Mouse (Mus musculus) embryonic facial prominence, embryonic 13.5 days (tissue): ENCODE results near the gene Ccdc9. TPM values are rescaled to one million over a fixed set of nuclear protein-coding genes. Genes with fewer than 3 reads are reported as not detected.
A peak's percentile ranks its signal among the peaks of the same experiment; 100 is the strongest.
"Not testable (repeated sequence)": the region's sequence is repeated elsewhere in the genome, so short reads cannot be mapped to it uniquely, and the experiment has no call there.

ENCODE experiments used
- ATAC-seq: fragments of 200-750 bp; cut with Nextera tagmentation; 2 replicates; pipeline ENCODE4 v1.8.0; 2017; ENCODE audit warnings: low read depth; ENCODE audit not compliant: insufficient number of reproducible peaks, insufficient read depth, low FRiP score, low TSS enrichment
- H3K27ac ChIP-seq: fragments of 300-500 bp; sonication (generic); 2 replicates; pipeline ENCODE4 v1.5.1; 2015; ENCODE audit warnings: moderate library complexity, mild to moderate bottlenecking, inconsistent platforms
- H3K27me3 ChIP-seq: fragments of 300-500 bp; sonication (generic); 2 replicates; pipeline ENCODE4 v1.6.1; 2015; ENCODE audit warnings: mild to moderate bottlenecking, inconsistent platforms
- H3K36me3 ChIP-seq: fragments of 300-500 bp; sonication (generic); 2 replicates; pipeline ENCODE4 v1.6.1; 2015; ENCODE audit warnings: mild to moderate bottlenecking, inconsistent platforms
- H3K4me1 ChIP-seq: fragments of 300-500 bp; sonication (generic); 2 replicates; pipeline ENCODE4 v1.6.1; 2015; ENCODE audit warnings: inconsistent platforms
- H3K4me2 ChIP-seq: fragments of 300-500 bp; sonication (generic); 2 replicates; pipeline ENCODE4 v1.6.1; 2015; ENCODE audit warnings: moderate library complexity, mild to moderate bottlenecking, inconsistent platforms
- H3K4me3 ChIP-seq: fragments of 300-500 bp; sonication (generic); 2 replicates; pipeline ENCODE4 v1.5.1; 2015; ENCODE audit warnings: mild to moderate bottlenecking, inconsistent platforms
- H3K9ac ChIP-seq: fragments of 300-500 bp; sonication (generic); 2 replicates; pipeline ENCODE4 v1.6.1; 2015; ENCODE audit warnings: mild to moderate bottlenecking, inconsistent platforms
- H3K9me3 ChIP-seq: fragments of 300-500 bp; sonication (generic); 2 replicates; pipeline ENCODE4 v1.6.1; 2016; ENCODE audit warnings: inconsistent platforms
- WGBS: fragments of 180-500 bp; shearing (Covaris S2); methylation state at CpG from one replicate; pipeline ENCODE4 v1.1.7; 2015; ENCODE audit warnings: mixed read lengths; 5-methylcytosine and 5-hydroxymethylcytosine counted together
- polyA plus RNA-seq: library from polyadenylated mRNA; unstranded; fragments of >200 nt; fragmentation: Nextera tagmentation; extraction: Ambion mirVana; gene quantifications from 2 replicates; pipeline ENCODE4 v1.2.1, GENCODE M21; 2015

Gene Ccdc9
- polyA plus RNA-seq, 1 experiment from 2014 or later, result 32.9 TPM

- H3K27me3 ChIP-seq, result no peaks in the 10 kb centered on the region
- ATAC-seq, result peak; percentile 52
- peak overlapping the region; percentile 37; the same call in 1 of the 2 replicates for H3K9ac ChIP-seq
- peaks cover 38% of the 10 kb centered on the region for H3K36me3 ChIP-seq
- H3K4me3 ChIP-seq, result peak overlapping the region; percentile 64
- peaks cover 15% of the 10 kb centered on the region for H3K4me1 ChIP-seq
- 4% methylated on average over 14 of the region's 14 CpGs for WGBS
- peak overlapping the region; percentile 98 for H3K27ac ChIP-seq
- peak overlapping the region; percentile 64 for H3K4me2 ChIP-seq
- no peaks in the 10 kb centered on the region for H3K9me3 ChIP-seq
Measured at GRCm38 (mm10) chr7:16285450-16286025, 1.1 kb downstream of the Ccdc9 start.

DNA sequence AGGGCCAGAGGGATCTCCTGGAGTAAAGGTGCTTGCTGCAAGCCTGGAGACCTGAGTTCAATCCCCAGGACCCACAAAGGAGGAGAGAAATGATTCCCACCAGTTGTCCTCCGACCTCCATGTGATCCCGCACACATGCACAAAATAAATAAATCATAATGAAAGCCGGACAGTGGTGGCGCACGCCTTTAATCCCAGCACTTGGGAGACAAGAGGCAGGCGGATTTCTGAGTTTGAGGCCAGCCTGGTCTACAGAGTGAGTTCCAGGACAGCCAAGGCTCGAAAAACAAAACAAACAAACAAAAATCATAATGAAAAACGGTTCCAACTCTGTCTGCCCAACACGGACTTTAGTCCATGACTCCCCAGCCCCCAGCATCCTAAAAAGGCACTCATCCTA, 1.7 kb downstream of the Ccdc9 start:
- ATAC-seq, result no peak
- 70% methylated on average over 9 of the region's 9 CpGs for WGBS
- Histone ChIP-seq H3K4me3 (peak overlapping the region; percentile 64), H3K9me3 (no peaks in the 10 kb centered on the region), H3K27ac (peak overlapping the region; percentile 98), H3K36me3 (peaks cover 44% of the 10 kb centered on the region), H3K9ac (peak overlapping the region; percentile 37; the same call in 1 of the 2 replicates), H3K4me2 (peak overlapping the region; percentile 64), H3K27me3 (no peaks in the 10 kb centered on the region), H3K4me1 (peaks cover 15% of the 10 kb centered on the region)

DNA sequence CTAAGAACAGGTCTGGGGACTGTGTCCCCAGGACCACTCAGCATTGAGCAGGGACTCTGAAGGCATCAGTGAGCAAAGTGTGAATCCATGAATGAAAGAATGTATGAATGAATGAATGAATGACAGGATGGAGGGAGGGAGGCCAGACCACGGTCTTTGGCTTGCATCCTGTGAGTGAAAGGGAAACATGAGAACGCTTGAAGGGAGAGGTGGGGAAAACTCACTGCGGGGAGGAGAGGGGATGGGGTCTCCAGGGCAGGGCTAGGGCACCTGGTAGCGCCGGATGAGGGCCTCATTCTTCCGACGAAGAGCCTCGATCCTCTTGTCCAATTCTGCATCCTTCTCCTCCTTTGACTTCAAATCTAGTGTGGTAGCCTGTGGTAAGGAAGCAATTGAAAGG, 2.6 kb downstream of the Ccdc9 start:
- Histone ChIP-seq H3K27ac (no peak overlapping the region), H3K9me3 (no peaks in the 10 kb centered on the region), H3K27me3 (no peaks in the 10 kb centered on the region), H3K4me2 (no peak overlapping the region), H3K4me1 (peaks cover 15% of the 10 kb centered on the region), H3K4me3 (no peak overlapping the region), H3K9ac (no peak overlapping the region), H3K36me3 (peaks cover 51% of the 10 kb centered on the region)
- no peak for ATAC-seq
- WGBS, result 89% methylated on average over 8 of the region's 8 CpGs

GRCm38 (mm10) chr7:16282334-16282733, 4.3 kb downstream of the Ccdc9 start:
- H3K9me3 ChIP-seq, result no peaks in the 10 kb centered on the region
- H3K4me2 ChIP-seq, result no peak overlapping the region
- no peaks in the 10 kb centered on the region for H3K27me3 ChIP-seq
- peaks cover 67% of the 10 kb centered on the region for H3K36me3 ChIP-seq
- 94% methylated on average over 8 of the region's 13 CpGs for WGBS
- no peak overlapping the region for H3K4me3 ChIP-seq
- peaks cover 15% of the 10 kb centered on the region for H3K4me1 ChIP-seq
- H3K27ac ChIP-seq, result no peak overlapping the region
- no peak for ATAC-seq
- no peak overlapping the region for H3K9ac ChIP-seq

DNA sequence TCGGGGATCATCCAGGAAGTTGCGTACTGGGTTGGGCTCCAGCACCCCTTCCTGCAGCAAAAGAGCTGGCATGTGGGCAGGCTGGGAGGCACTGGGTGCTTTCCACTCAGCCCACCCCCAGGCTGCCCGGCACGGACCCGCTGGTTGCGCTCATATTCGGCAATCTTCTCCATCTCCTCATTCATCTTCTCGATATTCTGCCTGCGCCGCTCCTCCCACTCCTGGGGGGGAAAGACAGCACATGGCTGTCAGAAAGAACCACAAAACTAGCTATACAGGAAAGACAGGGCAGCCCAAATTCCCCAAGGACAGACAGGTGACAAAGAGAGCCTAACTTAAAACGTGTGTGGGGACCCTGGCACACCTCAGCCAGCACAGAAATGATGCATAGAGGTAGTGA, 5.9 kb downstream of the Ccdc9 start:
- no peak for ATAC-seq
- Histone ChIP-seq H3K9ac (peak overlapping the region; percentile 11; the same call in 1 of the 2 replicates), H3K36me3 (peaks cover 84% of the 10 kb centered on the region), H3K9me3 (no peaks in the 10 kb centered on the region), H3K4me1 (peaks cover 15% of the 10 kb centered on the region), H3K4me2 (no peak overlapping the region), H3K4me3 (no peak overlapping the region), H3K27me3 (no peaks in the 10 kb centered on the region), H3K27ac (no peak overlapping the region)
- 85% methylated on average over 11 of the region's 11 CpGs for WGBS

DNA sequence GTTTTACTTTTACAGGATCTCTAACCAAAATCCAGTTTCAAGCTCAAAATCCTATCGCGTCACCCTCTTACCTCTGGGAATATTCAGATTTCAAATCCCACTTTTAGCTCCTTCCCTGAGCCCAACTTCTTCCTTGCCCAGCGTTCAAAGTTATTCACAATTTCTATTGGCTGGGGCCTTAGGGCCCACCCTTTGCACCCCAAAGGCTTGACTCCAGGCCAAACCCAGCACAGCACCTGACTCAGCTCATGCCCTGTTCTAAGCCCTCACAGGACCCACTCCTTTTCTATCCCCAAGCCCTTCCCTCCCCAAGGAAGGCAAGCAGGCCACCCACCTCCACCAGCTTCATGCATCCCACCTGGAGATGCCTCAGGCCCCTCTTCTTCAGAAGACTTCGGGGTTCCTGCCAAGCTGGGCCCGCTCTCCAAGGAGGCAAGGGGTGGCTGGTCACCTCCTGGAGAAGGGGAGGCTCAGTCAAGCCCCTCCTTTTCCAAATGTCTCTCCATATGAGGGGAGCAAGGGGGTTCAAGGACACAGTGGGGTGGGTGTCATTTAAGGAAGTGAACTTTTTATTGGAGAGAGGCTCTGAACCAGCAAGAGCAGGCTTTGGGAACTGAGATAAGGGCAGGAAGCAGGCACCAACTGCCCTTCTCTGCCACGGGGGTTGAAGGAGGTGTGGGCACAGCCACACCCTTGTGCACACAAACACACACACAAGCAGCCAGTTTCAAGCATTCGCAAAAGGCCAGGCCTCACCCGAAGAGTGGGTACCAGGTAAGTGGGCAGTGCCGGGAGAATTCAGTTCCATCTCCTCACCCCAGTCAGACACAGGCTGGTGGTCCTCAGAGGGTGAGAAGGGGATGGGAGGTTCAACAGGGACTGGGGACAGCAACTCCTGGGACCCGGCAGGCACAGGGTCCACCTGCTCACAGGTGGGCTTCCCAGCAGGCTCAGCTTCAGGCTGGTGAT, 11.4 kb downstream of the Ccdc9 start:
- peaks cover 29% of the 10 kb centered on the region for H3K4me1 ChIP-seq
- H3K27ac ChIP-seq, result no peak overlapping the region
- 87% methylated on average over 10 of the region's 10 CpGs for WGBS
- ATAC-seq, result no peak
- H3K9me3 ChIP-seq, result no peaks in the 10 kb centered on the region
- H3K9ac ChIP-seq, result no peak overlapping the region; the same call in 1 of the 2 replicates
- H3K4me3 ChIP-seq, result no peak overlapping the region
- peak overlapping the region; percentile 77 for H3K4me2 ChIP-seq
- H3K27me3 ChIP-seq, result no peaks in the 10 kb centered on the region
- peaks cover 51% of the 10 kb centered on the region for H3K36me3 ChIP-seq

DNA sequence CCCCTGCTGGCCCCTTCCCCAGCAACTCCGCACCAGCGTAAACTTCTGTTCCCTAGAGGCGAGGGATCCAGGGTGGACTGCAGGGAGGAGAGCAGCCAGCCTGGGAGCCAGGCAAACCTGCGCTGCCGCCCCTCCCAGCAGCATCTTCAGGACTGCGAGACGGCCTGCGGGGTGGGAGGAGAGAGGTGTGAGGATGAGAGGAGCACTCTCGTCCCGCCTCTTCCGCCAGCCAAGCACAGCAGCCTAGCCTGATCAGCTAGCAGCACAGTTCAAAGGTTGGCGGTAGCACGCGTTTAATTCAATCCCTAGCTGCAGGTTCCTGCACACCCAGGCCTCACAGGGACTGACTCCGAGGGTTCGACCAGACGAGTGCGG, 12.8 kb downstream of the Ccdc9 start:
- no peaks in the 10 kb centered on the region for H3K27me3 ChIP-seq
- WGBS, result under 1% methylated on average over 18 of the region's 18 CpGs
- peak overlapping the region; percentile 96 for H3K27ac ChIP-seq
- H3K4me2 ChIP-seq, result peak overlapping the region; percentile 77
- peak; percentile 32 for ATAC-seq
- peak overlapping the region; percentile 68 for H3K4me3 ChIP-seq
- H3K4me1 ChIP-seq, result peaks cover 29% of the 10 kb centered on the region
- H3K36me3 ChIP-seq, result peaks cover 38% of the 10 kb centered on the region
- H3K9ac ChIP-seq, result peak overlapping the region; percentile 83
- H3K9me3 ChIP-seq, result no peaks in the 10 kb centered on the region

GRCm38 (mm10) chr7:16273081-16273765, 13.4 kb downstream of the Ccdc9 start, which contains the start of gene Inafm1:
Gene Inafm1 (minus strand): TSS chr7:16273617.
- Histone ChIP-seq H3K36me3 (peaks cover 33% of the 10 kb centered on the region), H3K4me1 (peaks cover 29% of the 10 kb centered on the region), H3K9ac (peak within 1 kb of the TSS; percentile 83), H3K27me3 (no peaks in the 10 kb centered on the region), H3K4me2 (peak within 1 kb of the TSS; percentile 77), H3K4me3 (peak within 1 kb of the TSS; percentile 68), H3K27ac (peak within 1 kb of the TSS; percentile 96), H3K9me3 (no peaks in the 10 kb centered on the region)
- under 1% methylated on average over 49 of the region's 49 CpGs for WGBS
- peak; percentile 78 for ATAC-seq

GRCm38 (mm10) chr7:16272681-16273080, 13.9 kb downstream of the Ccdc9 start:
- H3K4me2 ChIP-seq, result peak overlapping the region; percentile 77
- under 1% methylated on average over 46 of the region's 46 CpGs for WGBS
- ATAC-seq, result peak; percentile 74
- peaks cover 29% of the 10 kb centered on the region for H3K4me1 ChIP-seq
- peak overlapping the region; percentile 96 for H3K27ac ChIP-seq
- H3K36me3 ChIP-seq, result peaks cover 28% of the 10 kb centered on the region
- H3K27me3 ChIP-seq, result no peaks in the 10 kb centered on the region
- H3K4me3 ChIP-seq, result peak overlapping the region; percentile 68
- no peaks in the 10 kb centered on the region for H3K9me3 ChIP-seq
- H3K9ac ChIP-seq, result peak overlapping the region; percentile 83

- Histone ChIP-seq H3K9ac (no peak overlapping the region), H3K27me3 (no peaks in the 10 kb centered on the region), H3K4me3 (no peak overlapping the region), H3K36me3 (peaks cover 12% of the 10 kb centered on the region), H3K4me1 (peaks cover 29% of the 10 kb centered on the region), H3K27ac (no peak overlapping the region), H3K4me2 (0 out of 2 replicates have a peak overlapping the region, but pooled peaks have one; percentile 77), H3K9me3 (no peaks in the 10 kb centered on the region)
- no peak for ATAC-seq
- 66% methylated on average over 1 of the region's 1 CpGs for WGBS
Measured at GRCm38 (mm10) chr7:16271139-16271538, 15.5 kb downstream of the Ccdc9 start.

- H3K9me3 ChIP-seq, H3K4me2 ChIP-seq, H3K36me3 ChIP-seq, H3K27me3 ChIP-seq, H3K4me1 ChIP-seq, H3K4me3 ChIP-seq, H3K9ac ChIP-seq, ATAC-seq, H3K27ac ChIP-seq: not testable (repeated sequence)
- 86% methylated on average over 7 of the region's 7 CpGs for WGBS
Measured at GRCm38 (mm10) chr7:16266593-16266992, 20.0 kb downstream of the Ccdc9 start.
